Mouse (Mus musculus) liver, embryonic 14.5 days (tissue): ENCODE data around the gene Tm9sf4.

Experiments used
- CTCF ChIP-seq: IDR thresholded peaks from 2 replicates; pipeline ENCODE4 v1.5.1; 2016; ENCODE audit warnings: antibody characterized with exemption, low read depth, control low read depth
- EP300 ChIP-seq: IDR thresholded peaks from 2 replicates; pipeline ENCODE4 v1.6.1; 2016; ENCODE audit warnings: antibody characterized with exemption, low read depth

GRCm38 (mm10) chr2:153224946-153225594 is 64.0 kb downstream of the Tm9sf4 start, which contains the start of gene Tspyl3:
- TF ChIP-seq CTCF (no peak), EP300 (no peak)
